Comparison of ENCODE assay signal across 15 mouse cellular contexts in the genomic region with DNA sequence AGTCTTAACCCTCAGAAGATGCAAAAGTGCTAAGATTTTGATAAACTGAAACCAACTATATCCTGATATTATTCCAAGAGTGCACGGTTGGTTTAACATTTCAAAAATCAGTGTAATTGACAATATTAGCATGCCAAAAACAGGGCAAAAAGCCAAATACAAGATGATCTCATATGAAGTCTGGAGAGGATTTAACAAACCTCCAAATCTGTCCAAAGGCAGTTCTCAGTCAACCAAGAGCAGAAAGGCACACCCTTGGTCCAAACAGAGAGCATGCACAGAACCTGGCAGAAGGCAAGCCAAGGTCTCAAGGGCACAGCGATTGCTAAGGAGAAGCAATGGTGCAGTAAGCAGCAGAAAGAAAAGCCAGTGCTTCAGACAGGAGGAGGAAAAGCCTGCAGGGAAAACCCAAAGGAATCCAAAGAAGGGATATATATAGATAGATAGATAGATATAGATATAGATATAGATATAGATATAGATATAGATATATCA.
"Had no signal": no experiment of that assay in that cellular context is flagged by ENCODE, and none has a peak within 500 bp of the region (broad histone marks: within the 10 kb centered on the region; RNA-seq: fewer than 3 reads in every experiment).

No protein-coding gene starts in this region.

- H3K9ac ChIP-seq: liver, embryonic 15.5 days; midbrain, embryonic 15.5 days; neural tube, embryonic 13.5 days; stomach, embryonic 15.5 days had no signal

- H3K27ac ChIP-seq: left cerebral cortex, adult 2 months; limb, embryonic 10.5 days; liver, embryonic 15.5 days; midbrain, embryonic 10.5 days; midbrain, embryonic 15.5 days; neural tube, embryonic 13.5 days; stomach, embryonic 15.5 days had no signal

- H3K4me3 ChIP-seq: left cerebral cortex, adult 2 months; limb, embryonic 10.5 days; liver, embryonic 15.5 days; midbrain, embryonic 10.5 days; midbrain, embryonic 15.5 days; neural tube, embryonic 13.5 days; stomach, embryonic 15.5 days had no signal

- H3K36me3 ChIP-seq: limb, embryonic 10.5 days; liver, embryonic 15.5 days; midbrain, embryonic 10.5 days; midbrain, embryonic 15.5 days; neural tube, embryonic 13.5 days; stomach, embryonic 15.5 days had no signal

- H3K4me2 ChIP-seq: liver, embryonic 11.5 days; liver, embryonic 15.5 days; midbrain, embryonic 15.5 days; neural tube, embryonic 13.5 days; stomach, embryonic 15.5 days had no signal

- H3K9me3 ChIP-seq: limb, embryonic 10.5 days; liver, embryonic 15.5 days; midbrain, embryonic 10.5 days; midbrain, embryonic 15.5 days; neural tube, embryonic 13.5 days; stomach, embryonic 15.5 days had no signal

- ATAC-seq: lung, postnatal 0 days; midbrain, embryonic 15.5 days had no signal

- DNase-seq: kidney, postnatal 14 days; lung, adult 2 months; lung, postnatal 36 days; right cerebral cortex, postnatal 14 days; thymus, adult 2 months; thymus, postnatal 36 days had no signal

- H3K4me1 ChIP-seq: limb, embryonic 10.5 days; liver, embryonic 15.5 days; midbrain, embryonic 10.5 days; midbrain, embryonic 15.5 days; neural tube, embryonic 13.5 days; stomach, embryonic 15.5 days had no signal

- H3K27me3 ChIP-seq: liver, embryonic 15.5 days; midbrain, embryonic 15.5 days; neural tube, embryonic 13.5 days; stomach, embryonic 15.5 days had no signal
